Mouse (Mus musculus) common myeloid progenitor, adult 5-6 weeks (primary cell): ENCODE results near the gene Uhrf1. TPM values are rescaled to one million over a fixed set of nuclear protein-coding genes. Genes with fewer than 3 reads are reported as not detected.
A peak's percentile ranks its signal among the peaks of the same experiment; 100 is the strongest.

Source experiments
- ATAC-seq: replicated peaks from 2 replicates; pipeline ENCODE4 v1.8.0; 2016; ENCODE audit warnings: low read depth, mild to moderate bottlenecking, moderate TSS enrichment, inconsistent platforms; ENCODE audit not compliant: poor library complexity, severe bottlenecking
- total RNA-seq: library from RNA; stranded (forward); fragments of 200-1000, 187-1606 nt; gene quantifications from 2 replicates; pipeline ENCODE4 v1.2.3, GENCODE M21; 2017

Uhrf1 gene
- total RNA-seq, 1 experiment from 2014 or later = 165 TPM

- peak; percentile 62 for ATAC-seq
Measured at GRCm38 (mm10) chr17:56337791-56338190, 34.7 kb downstream of the Uhrf1 start.

DNA sequence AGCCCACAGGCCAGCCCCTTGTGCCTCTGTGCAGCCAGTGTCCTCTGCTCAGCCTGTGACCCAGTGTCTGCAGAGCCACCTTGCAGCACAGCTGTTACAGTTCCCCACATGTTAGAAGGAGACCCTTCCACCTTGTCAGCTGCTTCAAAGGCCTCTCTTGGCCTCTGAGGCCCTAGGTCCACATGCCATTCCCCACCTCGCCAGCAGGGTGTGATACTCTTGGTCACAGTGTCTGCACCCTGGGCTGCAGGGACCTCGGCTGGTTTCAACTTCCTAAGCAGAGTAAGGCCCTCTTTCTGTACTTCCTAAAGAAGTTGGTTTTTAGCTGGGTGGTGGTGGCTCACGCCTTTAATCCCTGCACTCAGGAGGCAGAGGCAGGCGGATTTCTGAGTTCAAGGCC is 35.8 kb downstream of the Uhrf1 start:
- peak; percentile 67 for ATAC-seq

DNA sequence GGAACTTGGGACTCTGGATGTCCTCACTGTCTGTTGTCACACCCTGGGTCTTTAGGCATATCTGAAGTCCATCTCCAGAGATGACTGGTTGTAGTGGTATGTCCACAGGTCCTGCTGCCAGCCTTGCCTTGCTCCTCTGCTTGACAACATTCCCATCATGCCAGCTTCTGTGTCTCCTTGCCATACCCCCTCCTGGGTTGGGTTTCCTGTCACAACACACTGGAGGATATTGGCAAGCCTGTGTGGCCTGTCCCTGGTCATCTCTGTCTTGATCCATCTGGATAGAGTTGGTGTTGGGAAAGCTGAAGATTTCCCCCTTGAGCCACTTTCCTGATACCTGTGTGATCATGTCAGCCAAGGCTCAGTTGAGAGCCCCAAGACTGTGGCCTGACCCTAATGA is 37.6 kb downstream of the Uhrf1 start:
- ATAC-seq = no peak

GRCm38 (mm10) chr17:56343466-56343865 is 40.3 kb downstream of the Uhrf1 start:
- peak; percentile 43 for ATAC-seq

- no peak for ATAC-seq
Measured at GRCm38 (mm10) chr17:56345364-56345763, 42.2 kb downstream of the Uhrf1 start.

GRCm38 (mm10) chr17:56348128-56348527 is 45.0 kb downstream of the Uhrf1 start:
- ATAC-seq = no peak; the same call in 1 of the 2 replicates

DNA sequence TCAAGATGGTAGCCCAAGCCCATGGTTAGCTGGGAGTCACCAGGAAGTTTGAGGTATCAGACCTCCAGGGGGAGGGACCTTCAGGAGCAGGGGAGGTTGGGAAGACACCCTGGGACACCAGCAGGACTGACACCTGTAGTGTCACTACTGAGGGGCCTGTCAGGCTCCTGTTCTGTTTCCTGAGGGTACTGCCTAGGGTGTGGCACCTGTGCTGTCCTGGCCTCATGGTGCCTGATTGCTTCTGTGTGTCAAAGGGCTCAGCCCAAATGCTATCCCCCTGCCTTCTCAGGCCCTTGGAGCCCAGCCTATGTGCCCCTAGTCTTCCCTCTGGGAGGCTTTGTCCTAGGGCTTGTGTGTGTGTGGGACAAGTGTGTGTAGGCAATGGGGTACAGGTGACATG is 45.5 kb downstream of the Uhrf1 start:
- ATAC-seq = no peak

DNA sequence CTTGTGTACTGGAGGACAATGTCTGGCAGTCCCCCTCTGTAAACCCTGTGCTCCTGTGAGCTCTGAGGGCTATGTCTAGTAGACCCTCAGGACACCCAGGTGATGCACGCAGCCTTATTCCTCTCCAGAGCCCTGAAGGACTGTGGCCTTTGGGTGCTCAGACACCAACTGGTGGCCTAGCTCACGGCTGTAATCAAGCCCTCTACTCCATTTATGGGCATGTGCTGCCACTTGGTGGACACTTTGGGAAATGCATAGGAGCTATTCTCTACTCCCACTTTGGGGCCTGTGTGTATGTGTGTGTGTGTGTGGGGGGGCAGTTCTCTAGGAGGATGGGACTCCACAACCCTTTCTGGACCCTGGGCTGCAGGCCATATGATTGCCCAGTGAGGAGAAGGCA is 47.6 kb downstream of the Uhrf1 start:
- peak; percentile 90 for ATAC-seq

- peak; percentile 93 for ATAC-seq
Measured at GRCm38 (mm10) chr17:56356921-56357885, 54.1 kb downstream of the Uhrf1 start.

GRCm38 (mm10) chr17:56359183-56359725 is 56.1 kb downstream of the Uhrf1 start:
- ATAC-seq = no peak

GRCm38 (mm10) chr17:56359864-56360263 is 56.7 kb downstream of the Uhrf1 start:
- no peak for ATAC-seq

- no peak for ATAC-seq
Measured at GRCm38 (mm10) chr17:56360451-56360850, 57.3 kb downstream of the Uhrf1 start.

GRCm38 (mm10) chr17:56361542-56361941 is 58.4 kb downstream of the Uhrf1 start:
- no peak for ATAC-seq

DNA sequence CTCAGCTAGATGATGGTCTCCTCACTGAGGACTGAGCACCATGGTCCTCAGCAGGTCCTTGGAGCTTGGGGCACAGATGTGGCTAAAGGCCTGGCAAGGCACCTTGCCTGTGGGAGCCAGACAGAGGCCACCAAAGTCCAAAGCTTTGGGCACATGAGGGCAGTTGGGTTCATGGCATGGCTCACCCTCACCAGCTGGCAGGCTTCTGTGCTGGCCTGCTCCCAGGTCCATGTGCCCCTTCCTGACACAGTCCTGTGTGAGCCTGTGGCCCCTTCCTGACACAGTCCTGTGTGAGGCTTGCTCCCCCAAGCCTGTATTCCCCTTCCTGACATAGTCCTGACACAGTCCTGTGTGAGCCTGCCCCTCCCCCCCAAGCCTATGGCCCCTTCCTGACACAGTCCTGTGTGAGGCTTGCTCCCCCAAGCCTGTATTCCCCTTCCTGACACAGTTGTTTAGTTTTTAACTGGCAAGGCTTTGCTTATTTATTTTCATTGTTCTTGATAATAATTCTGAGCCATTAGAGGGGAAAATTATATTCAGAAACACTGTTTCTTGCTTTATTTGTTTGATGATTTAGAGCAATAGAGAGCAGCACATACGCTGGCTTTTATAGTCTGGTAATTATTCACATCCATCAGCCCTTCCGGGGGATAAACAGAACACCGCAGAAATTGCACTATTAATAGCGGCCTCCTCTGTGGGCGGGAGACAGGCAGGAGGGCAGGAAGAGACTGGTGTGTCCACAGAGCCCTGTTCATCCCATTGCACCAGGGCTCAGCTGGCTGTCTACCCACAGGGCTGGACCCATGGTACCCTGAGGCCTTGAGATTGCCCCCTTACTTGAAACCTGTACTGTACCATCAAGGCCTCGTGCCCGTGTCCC is 62.9 kb downstream of the Uhrf1 start:
- ATAC-seq = peak; percentile 84

DNA sequence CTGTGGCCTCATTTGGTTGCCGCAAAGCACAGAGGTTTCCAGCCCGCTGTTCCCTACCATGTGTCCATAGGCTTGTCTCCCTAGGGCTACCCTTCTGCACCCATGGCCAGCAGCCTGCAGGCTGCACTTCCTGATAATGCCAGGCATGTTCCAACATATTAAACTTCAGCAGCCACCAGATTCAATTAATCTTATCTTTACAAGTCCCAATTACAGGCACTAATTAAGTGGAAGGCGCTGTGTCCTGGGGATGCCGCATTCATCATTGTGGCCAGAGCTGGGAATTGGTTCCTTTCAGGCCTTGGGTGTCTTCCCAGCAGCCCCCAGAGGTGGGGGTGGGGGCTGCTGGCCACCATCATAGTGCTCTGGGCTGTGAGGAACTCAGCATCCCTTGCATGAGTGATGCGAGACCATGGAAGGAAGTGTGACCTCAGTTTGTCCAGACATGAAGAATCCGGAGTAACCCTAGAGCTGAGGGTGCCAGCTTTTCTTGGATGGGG is 65.2 kb downstream of the Uhrf1 start:
- ATAC-seq = no peak

DNA sequence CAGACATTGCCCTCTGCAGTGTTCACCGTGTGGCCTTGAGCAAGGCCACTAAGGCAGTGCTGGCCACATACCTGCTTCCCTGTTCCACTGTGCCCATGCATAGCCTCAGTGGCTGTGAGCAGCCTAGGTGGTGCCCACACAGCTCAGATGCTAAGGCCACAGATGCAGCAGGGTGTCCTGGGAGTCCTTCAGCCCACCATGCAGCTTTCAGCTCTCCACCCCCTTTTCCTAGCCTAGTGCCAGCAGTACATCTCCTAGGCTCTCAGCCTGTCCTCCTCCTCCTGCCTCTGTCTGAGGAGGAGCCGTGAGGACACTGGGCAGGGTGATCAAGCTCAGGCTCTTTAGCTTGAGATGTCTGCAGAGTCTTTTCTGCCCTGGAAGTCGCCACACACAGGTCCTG is 67.0 kb downstream of the Uhrf1 start:
- ATAC-seq = no peak

GRCm38 (mm10) chr17:56371029-56371660 is 68.0 kb downstream of the Uhrf1 start:
- ATAC-seq = no peak

GRCm38 (mm10) chr17:56372109-56372508 is 69.0 kb downstream of the Uhrf1 start:
- no peak for ATAC-seq
